Mouse (Mus musculus) 416B (cell line): ENCODE data around the gene Spint2.
"Not testable (repeated sequence)": the region's sequence is repeated elsewhere in the genome, so short reads cannot be mapped to it uniquely, and the experiment has no call there.

Experiments
- DNase-seq: peaks from one replicate; pipeline ENCODE4 v3.0.0; 2011; ENCODE audit warnings: low read depth

Gene Spint2

DNA sequence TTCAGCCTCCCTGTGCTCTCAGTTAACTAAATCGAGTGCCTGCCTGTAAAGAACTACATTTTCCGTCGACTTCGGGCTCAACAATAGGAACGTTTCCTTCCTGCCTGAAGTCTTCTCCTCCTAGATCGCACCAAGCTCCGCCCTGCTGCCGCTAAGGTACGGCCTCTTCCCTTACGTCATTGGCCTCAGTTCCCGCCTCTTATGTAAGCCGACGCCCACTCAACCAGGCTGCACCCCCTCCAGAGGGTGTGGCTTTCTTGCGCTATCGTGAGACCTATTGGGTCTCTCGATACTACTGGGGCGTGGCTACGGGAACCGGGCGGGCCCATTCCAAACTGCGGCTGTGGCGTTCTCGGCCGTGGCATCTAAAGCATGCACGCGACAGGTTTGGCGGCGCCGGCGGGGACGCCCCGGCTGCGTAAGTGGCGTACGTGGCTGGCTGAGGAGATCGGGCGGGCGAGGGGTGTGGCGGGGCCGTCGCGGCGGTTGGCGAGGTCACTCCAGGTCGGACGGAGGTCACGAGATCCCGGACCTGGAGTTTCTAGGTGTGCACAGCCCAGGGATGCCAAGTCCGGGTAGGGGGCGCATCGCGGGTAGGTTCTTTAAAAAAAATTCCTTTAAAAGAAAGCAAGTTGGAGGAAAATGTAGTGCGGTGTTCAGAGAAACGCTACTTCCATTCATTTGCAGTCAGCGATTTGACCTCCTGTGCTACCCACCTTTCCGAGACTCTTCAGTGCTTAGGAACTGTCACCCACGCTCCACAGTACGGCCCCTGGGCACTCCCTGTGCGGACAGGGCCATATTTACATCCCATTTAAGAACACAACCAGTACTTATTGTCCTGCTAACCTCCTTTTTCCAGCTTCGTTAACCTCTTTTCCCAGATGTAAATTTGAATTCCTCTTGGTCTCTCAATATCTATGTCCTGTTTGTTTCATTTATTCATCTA lies 43.4 kb downstream of the Spint2 start, which contains the start of gene Yif1b:
Gene Yif1b, plus strand, starts transcription at position 311 of the 949 bp plus-strand sequence.
- DNase-seq: peak; percentile 100

DNA sequence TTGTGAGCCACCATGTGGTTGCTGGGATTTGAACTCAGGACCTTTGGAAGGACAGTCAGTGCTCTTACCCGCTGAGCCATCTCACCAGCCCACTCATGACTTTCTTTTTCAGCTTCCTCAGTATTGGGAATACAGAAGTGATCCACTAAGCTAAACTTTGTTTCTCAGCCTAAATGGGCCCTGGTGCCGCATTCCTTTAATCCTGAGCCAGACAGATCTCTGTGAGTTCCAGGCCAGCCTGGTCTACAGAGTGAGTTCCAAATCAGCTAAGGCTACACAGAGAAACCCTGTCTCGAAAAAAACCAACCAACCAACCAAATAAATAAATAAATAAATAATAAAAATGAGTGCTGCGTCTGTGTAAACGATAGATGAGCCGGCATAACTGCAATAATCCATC lies 44.1 kb downstream of the Spint2 start:
- DNase-seq: not testable (repeated sequence)

DNA sequence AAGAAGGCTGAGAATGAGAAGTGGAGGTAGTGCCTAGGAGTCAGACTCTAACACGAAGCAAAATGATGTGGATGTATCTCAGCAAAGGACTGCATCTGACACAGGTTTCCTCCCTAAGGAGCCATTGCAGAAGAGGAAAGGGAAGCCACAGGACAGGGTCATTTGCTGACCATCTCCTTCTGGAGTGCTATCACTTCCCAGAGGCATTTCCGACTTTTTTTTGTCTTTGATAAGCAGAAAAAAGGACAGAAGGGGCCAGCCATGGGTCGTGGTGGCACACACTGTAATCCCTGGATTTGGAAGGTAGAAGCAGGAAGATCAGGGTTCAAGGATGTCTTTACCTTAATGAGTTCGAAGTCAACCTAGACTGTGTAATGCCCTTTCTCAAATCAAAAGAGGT lies 45.1 kb downstream of the Spint2 start:
- no peak for DNase-seq

DNA sequence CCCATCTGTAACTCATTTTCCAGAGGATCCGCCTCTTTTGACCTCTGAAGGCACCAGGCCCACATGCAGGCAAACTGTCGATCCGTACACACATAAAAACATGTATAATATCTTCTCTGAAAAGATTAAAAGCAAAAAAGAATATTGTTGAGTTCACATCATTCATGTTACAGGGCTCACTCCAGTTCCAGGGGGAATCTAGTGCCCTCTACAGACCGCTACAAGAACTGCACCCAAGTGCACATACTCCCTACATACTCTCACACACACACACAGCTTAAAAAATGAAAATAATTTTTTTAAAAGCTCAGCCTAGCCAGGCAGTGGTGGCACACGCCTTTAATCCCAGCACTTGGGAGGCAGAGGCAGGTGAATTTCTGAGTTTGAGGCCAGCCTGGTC lies 47.1 kb downstream of the Spint2 start:
- peak; percentile 53 for DNase-seq

DNA sequence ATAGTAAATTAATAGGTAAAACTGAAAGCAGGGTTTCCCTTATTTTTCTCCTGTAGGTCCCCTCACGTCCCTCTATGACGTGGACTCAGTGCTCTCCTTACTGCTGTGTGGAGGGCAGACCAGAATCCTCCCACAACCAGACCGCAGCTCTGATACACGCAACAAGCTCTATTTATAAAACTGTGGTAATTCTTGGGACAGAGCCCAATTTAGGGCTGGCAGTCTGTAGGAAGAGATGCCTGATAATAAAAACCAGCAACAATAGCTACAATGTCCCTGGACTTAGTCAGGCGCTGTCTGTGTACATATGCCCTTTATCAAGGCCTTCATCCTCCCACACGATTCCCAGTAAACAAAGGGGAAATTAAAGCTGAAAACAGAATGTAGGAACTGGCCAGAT lies 48.0 kb downstream of the Spint2 start:
- peak; percentile 93 for DNase-seq

DNA sequence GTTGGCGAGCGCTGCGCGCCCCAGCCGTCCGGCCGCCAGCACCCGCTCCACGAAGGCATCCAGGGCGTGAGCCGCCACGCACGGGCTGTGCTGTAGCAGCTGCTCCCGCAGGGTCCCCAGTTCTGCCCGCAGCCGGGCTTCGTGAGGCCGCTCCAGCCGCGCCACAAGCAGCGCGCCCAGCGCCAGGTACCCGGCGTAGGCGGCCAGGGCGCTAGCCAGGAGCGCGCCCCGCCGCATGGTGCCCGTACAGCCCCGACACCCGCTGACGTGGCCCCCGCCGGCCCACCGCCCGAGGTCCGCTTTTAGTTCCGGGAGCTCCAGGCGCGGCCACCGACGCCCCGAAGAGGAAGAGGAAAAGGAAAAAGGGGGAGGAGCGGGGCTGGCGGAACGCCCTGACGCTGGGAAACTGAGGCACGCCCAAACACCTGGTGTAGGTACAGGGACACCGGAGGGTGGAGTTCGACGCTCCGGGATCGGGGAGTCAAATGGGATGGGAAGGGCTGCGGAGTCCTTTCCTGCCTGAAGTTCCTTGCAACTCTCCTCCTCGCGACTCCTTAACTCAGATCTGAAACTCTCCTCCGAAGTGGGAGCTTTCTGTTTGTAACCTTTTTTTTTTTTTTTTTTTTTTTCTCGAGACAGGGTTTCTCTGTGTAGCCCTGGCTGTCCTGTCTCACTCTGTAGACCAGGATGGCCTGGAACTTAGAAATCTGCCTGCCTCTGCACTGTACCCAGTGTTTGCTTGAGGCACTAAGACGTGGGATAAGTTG lies 49.3 kb downstream of the Spint2 start, which contains the start of gene Kcnk6:
Gene Kcnk6, minus strand, starts transcription at position 269 of the 767 bp plus-strand sequence.
- no peak for DNase-seq

DNA sequence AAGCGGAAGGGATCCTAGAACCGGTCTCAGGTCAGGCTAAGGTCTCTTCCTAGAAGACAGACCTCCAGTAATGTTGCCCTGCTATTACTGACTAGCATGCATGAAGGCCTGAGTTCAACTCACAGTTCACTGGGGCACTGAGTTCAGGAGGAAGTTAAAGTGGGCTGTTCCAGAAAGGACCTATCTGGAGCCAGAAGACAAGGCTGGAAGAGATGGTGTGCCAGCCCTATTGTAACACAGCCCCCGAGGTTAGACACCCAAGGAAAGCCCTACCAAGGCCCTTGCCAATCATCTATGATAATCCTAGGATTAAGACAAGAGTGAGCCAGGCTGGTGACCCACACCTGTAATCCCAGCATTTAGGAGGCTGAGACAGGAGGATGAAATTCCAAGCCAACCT lies 50.2 kb downstream of the Spint2 start:
- DNase-seq: no peak

DNA sequence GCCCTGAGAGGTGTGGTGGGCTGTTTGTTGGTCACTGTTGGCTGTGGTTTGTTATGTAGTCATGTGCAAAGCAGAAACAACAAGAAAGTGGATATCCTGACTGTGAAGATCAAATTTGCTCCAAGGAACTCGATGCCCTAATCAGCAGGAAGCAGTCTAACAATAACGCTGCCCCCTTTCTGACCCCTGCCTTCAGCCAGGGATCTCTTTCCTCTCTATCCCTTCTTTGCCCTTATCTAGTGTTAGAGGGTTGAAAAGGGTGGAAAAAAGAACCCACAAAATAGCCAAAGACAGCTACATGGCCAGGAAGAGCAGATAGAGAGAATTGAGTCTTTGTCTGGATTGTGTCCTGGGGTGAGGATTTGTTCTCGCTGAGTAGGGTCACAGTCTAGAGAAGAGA lies 51.2 kb downstream of the Spint2 start:
- DNase-seq: peak; percentile 69

DNA sequence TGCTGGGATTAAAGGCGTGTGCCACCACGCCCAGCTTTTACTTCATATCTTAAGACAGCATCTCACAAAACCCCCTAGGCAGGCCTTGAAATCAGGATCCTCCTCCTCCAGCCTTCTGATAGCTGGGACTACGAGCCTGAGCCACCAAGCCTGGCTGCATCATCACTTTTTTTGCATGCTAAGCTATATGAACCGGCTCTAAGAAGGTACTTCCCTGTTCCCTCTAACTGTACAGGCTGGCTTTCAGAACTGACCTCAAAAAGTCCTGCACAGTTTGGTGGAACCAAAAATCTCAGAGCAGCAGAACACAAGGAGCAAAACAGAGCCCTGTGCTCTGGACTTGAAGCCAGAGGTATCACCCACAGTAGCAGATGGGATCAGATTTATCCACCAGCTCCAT lies 53.5 kb downstream of the Spint2 start:
- DNase-seq: no peak

DNA sequence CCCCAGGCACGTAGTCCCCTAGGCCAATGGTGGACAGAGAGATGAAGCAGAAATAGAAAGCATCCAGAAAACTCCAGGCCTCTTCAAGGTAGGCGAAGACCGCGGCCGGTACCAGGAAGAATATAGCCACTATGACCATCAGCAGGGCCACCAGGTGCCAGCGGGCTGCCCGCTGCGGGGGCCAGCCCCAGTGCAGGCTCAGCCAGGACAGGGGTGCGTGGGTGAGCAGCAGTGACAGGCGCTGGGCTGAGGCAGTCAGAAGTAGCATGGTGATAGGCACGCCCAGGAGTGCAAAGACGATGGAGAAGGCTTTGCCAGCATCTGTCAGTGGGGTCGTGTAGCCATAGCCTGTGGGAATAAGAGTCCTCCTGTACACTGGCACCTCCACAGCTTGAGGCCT lies 56.2 kb downstream of the Spint2 start:
- DNase-seq: no peak

DNA sequence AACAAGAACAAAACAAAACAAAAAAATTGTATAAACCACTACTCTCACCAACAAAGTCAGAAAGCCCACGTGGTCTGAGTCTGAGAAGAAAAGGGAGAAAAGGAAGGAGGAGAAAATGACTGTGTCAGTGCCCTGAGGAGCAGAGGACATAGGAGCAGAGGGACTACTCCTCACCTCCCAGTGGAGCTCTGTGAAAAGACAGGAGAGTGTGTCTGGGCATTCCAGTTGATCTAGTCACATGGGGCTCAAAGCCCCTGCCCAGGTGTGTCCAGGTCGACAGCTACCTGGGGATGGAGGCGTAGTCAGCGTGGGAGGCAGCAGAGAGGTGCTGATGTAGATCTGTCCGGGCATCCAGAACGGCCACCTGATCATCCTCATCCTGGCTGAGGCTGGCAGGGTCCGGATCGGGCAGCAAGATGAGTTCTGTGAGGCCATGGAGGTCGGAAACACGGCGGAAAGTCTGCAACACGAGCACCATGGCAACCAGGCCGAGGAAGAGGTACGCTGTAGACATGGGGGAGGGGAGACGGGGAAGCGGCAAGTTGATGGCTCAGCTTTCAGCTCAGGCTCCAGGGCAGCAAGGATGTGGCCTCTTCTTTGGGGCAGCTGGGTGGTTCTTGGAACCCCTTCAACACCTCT lies 56.8 kb downstream of the Spint2 start:
- no peak for DNase-seq

DNA sequence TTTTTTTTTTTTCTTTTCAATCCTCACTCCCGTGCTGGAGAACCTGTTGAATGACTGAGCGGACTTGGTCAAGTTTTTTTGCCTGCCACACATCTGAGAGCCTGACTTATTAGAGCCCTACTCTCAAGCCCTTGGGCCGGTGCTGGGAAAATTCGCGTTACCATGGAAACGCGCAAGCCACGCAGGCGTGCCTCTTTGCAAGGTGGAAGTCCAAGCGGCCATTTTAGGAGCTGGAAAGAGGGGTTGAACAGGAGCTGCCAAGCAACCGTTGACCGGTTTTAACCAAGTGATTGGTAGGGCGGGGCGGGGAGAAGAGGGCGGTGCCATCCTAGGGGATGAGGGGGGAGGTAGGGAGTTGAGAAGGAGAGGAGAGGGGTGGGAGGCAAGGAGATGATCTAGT lies 66.9 kb downstream of the Spint2 start:
- DNase-seq: no peak

DNA sequence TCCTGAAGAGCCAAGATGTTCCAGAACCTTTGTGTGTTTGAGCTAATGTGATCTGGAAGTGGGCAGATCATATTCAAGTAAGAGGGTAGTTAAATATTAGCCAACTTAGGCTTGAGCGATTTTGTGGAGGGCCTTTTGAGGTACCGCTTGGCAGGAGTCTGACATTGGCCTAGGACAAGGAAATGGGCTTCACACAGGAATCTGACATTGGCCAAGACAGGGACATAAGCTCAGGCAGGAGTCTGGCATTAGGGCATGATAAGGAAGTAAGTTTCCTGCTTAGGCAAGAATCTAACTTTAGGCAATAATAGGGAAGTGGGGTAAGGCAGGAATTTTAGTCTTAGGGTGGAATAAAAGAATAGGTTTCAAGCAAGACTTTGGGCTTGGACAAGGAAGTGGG lies 67.5 kb downstream of the Spint2 start:
- no peak for DNase-seq

DNA sequence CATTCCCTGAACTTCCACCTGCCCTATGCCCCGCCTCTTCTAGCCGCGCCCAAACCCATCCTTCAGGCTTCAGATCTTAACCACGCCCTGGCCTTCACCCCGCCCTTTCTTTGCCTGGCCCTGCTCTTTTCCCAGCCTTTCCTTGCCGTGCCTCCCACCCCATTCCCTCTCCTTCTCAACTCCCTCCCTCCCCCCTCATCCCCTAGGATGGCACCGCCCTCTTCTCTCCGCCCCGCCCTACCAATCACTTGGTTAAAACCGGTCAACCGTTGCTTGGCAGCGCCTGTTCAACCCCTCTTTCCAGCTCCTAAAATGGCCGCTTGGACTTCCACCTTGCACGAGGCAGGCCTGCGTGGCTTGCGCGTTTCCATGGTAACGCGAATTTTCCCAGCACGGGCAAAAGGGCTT lies 68.0 kb downstream of the Spint2 start, which contains the start of gene Catsperg1:
Gene Catsperg1, minus strand, starts transcription at position 361 of the 408 bp plus-strand sequence.
- no peak for DNase-seq

DNA sequence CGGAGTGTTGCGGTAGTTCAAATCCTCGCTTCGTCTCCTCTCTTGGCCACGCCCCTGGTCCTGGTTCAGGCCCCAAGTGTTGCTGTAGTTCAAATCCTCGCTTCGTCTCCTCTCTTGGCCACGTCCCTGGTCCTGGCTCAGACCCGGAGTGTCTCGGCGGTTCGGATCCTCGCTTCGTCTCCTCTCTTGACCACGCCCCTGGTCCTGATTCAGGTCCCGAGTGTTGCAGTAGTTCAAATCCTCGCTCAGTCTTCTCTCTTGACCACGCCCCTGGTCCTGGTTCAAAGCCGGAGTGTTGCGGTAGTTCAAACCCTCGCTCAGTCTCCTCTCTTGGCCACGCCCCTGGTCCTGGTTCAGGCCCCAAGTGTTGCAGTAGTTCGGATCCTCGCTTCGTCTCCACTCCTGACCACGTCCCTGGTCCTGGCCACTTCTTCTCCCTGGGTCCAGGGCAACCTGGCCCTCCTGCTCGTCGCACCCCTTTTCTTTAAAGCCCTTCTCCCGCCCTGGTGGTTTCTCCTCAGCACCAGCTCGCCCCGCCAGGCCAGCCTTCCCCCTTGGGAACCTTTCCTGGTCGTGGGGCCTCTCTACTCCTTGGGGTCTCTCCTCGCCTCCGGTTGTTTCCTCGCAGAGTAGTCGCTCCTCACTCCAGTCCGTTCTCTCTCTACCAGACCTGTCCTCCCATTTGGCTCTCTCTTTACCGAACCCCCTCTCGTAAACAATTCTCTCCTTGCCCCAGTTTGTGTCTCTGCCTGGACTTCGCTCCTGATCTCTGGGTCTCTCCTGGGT lies 68.7 kb downstream of the Spint2 start:
- DNase-seq: not testable (repeated sequence)

DNA sequence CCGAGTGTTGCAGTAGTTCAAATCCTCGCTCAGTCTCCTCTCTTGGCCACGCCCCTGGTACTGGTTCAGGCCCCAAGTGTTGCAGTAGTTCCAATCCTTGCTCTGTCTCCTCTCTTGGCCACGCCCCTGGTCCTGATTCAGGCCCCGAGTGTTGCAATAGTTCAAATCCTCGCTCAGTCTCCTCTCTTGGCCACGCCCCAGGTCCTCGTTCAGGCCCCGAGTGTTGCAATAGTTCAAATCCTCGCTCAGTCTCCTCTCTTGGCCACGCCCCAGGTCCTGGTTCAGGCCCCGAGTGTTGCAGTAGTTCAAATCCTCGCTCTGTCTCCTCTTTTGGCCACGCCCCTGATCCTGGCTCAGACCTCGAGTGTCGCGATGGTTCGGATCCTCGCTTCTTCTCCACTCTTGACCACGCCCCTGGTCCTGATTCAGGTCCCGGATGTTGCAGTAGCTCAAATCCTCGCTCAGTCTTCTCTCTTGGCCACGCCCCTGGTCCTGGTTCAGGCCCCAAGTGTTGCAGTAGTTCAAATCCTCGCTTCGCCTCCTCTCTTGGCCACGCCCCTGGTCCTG lies 69.4 kb downstream of the Spint2 start:
- DNase-seq: peak; percentile 44

DNA sequence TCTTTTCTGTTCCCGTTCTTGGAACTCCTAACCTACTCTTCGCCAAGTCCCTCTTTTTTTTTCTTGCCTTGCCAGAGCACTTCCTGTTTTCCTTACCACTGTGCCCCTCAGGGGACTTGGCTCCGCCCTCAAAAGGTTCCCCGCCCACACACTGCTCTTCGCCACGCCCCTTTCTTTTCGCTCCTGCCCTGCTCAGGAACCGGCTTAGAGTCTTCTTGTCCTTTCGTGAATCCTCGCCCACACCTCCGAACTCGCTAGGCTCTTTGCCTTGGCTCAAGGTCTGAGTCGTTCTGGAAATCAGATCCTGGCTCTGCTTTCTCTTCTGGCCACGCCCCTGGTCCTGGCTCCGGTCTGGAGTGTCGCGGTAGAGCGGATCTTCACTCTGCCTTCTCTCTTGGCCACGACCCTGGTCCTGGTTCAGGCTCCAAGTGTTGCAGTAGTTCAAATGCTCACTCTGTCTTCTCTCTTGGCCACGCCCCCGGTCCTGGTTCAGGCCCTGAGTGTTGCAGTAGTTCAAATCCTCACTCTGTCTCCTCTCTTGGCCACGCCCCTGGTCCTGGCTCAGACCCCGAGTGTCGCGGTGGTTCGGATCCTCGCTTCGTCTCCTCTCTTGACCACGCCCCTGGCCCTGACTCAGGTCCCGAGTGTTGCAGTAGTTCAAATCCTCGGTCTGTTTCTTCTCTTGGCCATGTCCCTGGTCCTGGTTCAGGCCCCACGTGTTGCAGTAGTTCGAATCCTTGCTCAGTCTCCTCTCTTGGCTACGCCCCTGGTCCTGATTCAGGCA lies 70.1 kb downstream of the Spint2 start:
- DNase-seq: peak; percentile 51

DNA sequence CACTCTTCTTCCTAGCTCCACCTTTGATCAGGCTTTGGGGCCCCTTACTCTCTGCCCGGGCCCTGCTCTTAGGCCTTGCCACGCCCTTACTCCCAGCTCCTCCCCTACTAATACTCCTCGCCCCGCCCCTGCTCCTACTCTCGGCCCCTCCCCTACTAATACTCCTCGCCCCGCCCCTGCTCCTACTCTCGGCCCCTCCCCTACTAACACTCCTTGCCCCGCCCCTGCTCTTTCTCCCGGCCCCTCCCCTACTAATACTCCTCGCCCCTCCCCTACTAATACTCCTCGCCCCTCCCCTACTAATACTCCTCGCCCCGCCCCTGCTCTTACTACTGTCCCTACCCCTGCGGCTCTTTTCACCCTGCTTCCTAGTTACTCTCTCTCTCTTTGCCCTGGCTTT lies 70.7 kb downstream of the Spint2 start:
- not testable (repeated sequence) for DNase-seq
